Mouse (Mus musculus) ES-Bruce4 (cell line): ENCODE data around the gene Ston2. TPM values are rescaled to one million over a fixed set of nuclear protein-coding genes. Genes with fewer than 3 reads are reported as not detected.

Source experiments
- H3K27ac ChIP-seq: 2 replicates; pipeline ENCODE4 v1.5.1; 2012; ENCODE audit warnings: low read length, inconsistent platforms; ENCODE audit not compliant: insufficient read depth
- H3K27me3 ChIP-seq: 2 replicates; pipeline ENCODE4 v1.6.1; 2012; ENCODE audit warnings: mild to moderate bottlenecking, low read length, inconsistent platforms; ENCODE audit not compliant: control insufficient read depth, poor library complexity, insufficient read depth, severe bottlenecking
- H3K36me3 ChIP-seq: 2 replicates; pipeline ENCODE4 v1.6.1; 2012; ENCODE audit warnings: inconsistent platforms, mild to moderate bottlenecking, low read length, moderate library complexity; ENCODE audit not compliant: control insufficient read depth, poor library complexity, insufficient read depth, severe bottlenecking
- H3K4me1 ChIP-seq: one replicate; pipeline ENCODE4 v1.8.1; 2011; ENCODE audit warnings: low read length; ENCODE audit not compliant: control insufficient read depth, insufficient read depth
- H3K4me3 ChIP-seq: 2 replicates; pipeline ENCODE4 v1.5.1; 2011; ENCODE audit warnings: low read depth, mild to moderate bottlenecking, low read length
- H3K9ac ChIP-seq: 2 replicates; pipeline ENCODE4 v1.6.1; 2012; ENCODE audit warnings: low read depth, mild to moderate bottlenecking, inconsistent platforms; ENCODE audit not compliant: poor library complexity, severe bottlenecking
- H3K9me3 ChIP-seq: replicated peaks from 2 replicates; pipeline ENCODE4 v1.6.1; 2012; ENCODE audit warnings: mild to moderate bottlenecking, low read length, inconsistent platforms; ENCODE audit not compliant: control insufficient read depth, poor library complexity, insufficient read depth, severe bottlenecking
- CTCF ChIP-seq: IDR thresholded peaks from one replicate; pipeline ENCODE4 v1.8.1; 2011; ENCODE audit warnings: low read depth, low read length
- EP300 ChIP-seq: IDR thresholded peaks from 2 replicates; pipeline ENCODE4 v1.6.1; 2011; ENCODE audit warnings: low read depth, low read length; ENCODE audit not compliant: insufficient read depth
- POLR2A ChIP-seq: IDR thresholded peaks from one replicate; pipeline ENCODE4 v1.8.1; 2011; ENCODE audit warnings: low read length; ENCODE audit not compliant: insufficient read depth
- polyA plus RNA-seq: library from polyadenylated mRNA; stranded (reverse); fragments of >200 nt; gene quantifications from 2 replicates; pipeline ENCODE4 v1.2.4, GENCODE M21; 2011; ENCODE audit warnings: low read depth; ENCODE audit not compliant: missing spikeins, insufficient read depth, insufficient read length

The Ston2 gene
- polyA plus RNA-seq, 1 experiment, result 21.8 TPM

GRCm38 (mm10) chr12:91818726-91819125, 30.5 kb upstream of the Ston2 start:
- H3K9ac ChIP-seq, result no peak overlapping the region
- H3K27me3 ChIP-seq, result no peaks in the 10 kb centered on the region
- no peak overlapping the region for H3K27ac ChIP-seq
- H3K4me1 ChIP-seq, result no peaks in the 10 kb centered on the region
- TF ChIP-seq POLR2A, result no peak
- TF ChIP-seq EP300, result no peak
- TF ChIP-seq CTCF, result no peak
- H3K36me3 ChIP-seq, result 0 out of 2 replicates have a peak, but pooled peaks cover 2% of the 10 kb centered on the region
- no peak overlapping the region for H3K4me3 ChIP-seq
- H3K9me3 ChIP-seq, result no peaks in the 10 kb centered on the region

GRCm38 (mm10) chr12:91815990-91816389, 27.8 kb upstream of the Ston2 start:
- no peaks in the 10 kb centered on the region for H3K27me3 ChIP-seq
- H3K27ac ChIP-seq, result no peak overlapping the region
- no peaks in the 10 kb centered on the region for H3K9me3 ChIP-seq
- TF ChIP-seq CTCF, result peak; percentile 59
- no peak for TF ChIP-seq POLR2A
- no peaks in the 10 kb centered on the region for H3K4me1 ChIP-seq
- H3K9ac ChIP-seq, result no peak overlapping the region
- H3K4me3 ChIP-seq, result no peak overlapping the region
- peaks cover 4% of the 10 kb centered on the region; the same call in 1 of the 2 replicates for H3K36me3 ChIP-seq

DNA sequence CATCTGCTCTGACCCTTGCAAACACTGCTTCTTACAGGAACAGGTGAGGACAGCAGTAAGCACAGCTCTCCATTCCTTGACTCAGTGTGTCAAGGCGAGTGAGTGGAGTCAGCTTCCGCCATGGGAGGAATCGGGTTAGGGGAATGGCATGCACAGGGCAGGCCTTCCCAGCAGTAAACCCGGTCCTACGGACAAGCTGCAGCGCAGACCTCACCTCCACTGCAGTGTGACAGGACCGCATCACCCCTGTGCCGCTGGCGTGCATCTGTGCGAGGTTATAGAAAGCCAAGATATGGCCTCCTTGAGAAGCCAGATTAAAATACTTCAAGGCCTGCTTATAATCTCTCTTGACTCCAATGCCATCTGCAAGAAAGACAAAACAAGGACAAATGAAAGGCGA, 27.4 kb upstream of the Ston2 start:
- no peaks in the 10 kb centered on the region for H3K27me3 ChIP-seq
- H3K9ac ChIP-seq, result no peak overlapping the region
- H3K4me1 ChIP-seq, result no peaks in the 10 kb centered on the region
- no peak overlapping the region for H3K4me3 ChIP-seq
- peaks cover 4% of the 10 kb centered on the region; the same call in 1 of the 2 replicates for H3K36me3 ChIP-seq
- TF ChIP-seq EP300 (no peak), POLR2A (no peak), CTCF (no peak)
- no peak overlapping the region for H3K27ac ChIP-seq
- H3K9me3 ChIP-seq, result no peaks in the 10 kb centered on the region

DNA sequence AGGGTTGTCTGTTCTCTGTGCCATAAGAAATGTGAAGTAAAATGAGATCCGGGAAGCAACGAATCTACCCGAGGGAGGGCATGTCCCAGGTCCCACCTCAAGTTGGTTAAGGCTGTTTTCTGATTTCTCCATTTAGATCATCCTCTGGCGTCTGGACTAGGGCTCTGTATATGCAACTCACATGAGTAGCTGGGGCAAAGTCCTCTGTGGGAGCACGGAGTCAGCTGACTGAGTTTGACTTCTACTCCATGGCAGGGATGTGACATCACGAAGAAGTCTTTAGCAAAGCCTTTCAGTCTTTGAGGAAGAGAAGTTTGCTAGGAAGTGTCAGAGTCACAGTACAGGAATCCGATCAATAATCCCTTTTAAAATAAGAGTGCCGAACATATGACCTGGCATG, 20.7 kb upstream of the Ston2 start:
- Histone ChIP-seq H3K9ac (no peak overlapping the region), H3K9me3 (no peaks in the 10 kb centered on the region), H3K27ac (no peak overlapping the region), H3K4me3 (no peak overlapping the region), H3K36me3 (peaks cover 5% of the 10 kb centered on the region; the same call in 1 of the 2 replicates), H3K4me1 (no peaks in the 10 kb centered on the region), H3K27me3 (no peaks in the 10 kb centered on the region)
- TF ChIP-seq POLR2A (no peak), CTCF (no peak), EP300 (no peak)

GRCm38 (mm10) chr12:91807761-91808160, 19.6 kb upstream of the Ston2 start:
- H3K9ac ChIP-seq, result no peak overlapping the region
- H3K9me3 ChIP-seq, result no peaks in the 10 kb centered on the region
- peaks cover 3% of the 10 kb centered on the region; the same call in 1 of the 2 replicates for H3K36me3 ChIP-seq
- H3K4me3 ChIP-seq, result no peak overlapping the region
- H3K27me3 ChIP-seq, result no peaks in the 10 kb centered on the region
- no peak overlapping the region for H3K27ac ChIP-seq
- TF ChIP-seq CTCF (no peak), POLR2A (no peak), EP300 (no peak)
- H3K4me1 ChIP-seq, result no peaks in the 10 kb centered on the region

GRCm38 (mm10) chr12:91807095-91807494, 18.9 kb upstream of the Ston2 start:
- Histone ChIP-seq H3K4me3 (no peak overlapping the region), H3K36me3 (peaks cover 3% of the 10 kb centered on the region; the same call in 1 of the 2 replicates), H3K27ac (no peak overlapping the region), H3K9ac (no peak overlapping the region), H3K27me3 (no peaks in the 10 kb centered on the region), H3K4me1 (no peaks in the 10 kb centered on the region), H3K9me3 (no peaks in the 10 kb centered on the region)
- TF ChIP-seq CTCF (no peak), EP300 (no peak), POLR2A (no peak)
